Mouse (Mus musculus): ENCODE data around the gene Pde11a.

The Pde11a gene

DNA sequence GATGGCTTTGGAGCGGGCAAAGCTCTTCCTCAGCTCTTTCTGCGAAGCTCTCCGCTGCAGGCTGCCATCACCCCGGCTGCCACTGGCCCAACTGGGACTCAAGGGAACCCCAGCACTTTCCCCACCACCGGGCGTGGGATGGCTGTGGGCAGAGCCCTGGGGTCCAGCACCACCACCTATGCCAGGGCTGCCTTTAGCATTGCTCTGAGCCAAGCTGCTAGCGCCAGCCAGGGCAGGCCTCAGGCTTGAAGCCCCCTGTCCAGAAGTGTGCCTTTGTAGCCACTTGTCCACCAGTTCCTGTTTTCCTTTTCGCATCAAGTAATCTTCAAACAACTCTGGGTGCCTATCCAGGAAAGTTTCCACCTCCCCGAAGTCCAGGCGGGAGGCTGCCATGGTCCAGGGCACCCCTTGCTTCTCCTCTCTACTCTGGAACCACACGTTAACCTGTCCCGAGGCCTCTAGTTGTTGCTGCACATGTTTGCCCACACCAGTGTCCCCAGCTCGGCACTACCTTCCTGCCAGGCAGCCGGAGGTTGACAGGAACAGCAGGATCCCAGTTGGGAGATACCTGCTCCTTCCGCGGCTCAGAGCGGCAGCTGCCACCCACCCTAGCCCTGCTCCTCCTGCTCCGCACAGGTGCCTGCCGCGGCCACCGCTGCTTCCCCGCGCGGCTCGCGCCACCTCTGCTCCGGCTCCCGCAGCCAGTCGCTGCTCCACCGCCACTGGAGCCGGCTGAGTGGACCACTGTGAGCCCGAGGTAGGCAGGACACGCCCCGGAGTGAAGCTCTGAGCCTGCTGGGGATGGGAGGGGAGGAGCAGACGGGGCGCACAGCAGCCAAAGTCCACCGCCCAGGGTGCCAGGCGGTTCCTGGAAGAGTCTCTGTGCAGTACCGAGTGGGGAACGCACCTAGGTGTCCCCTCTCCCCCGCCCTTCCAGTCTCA, at the start of gene Pde11a:
Pde11a (minus strand) TSS at position 560 of the 942 bp plus-strand sequence.
- CTCF ChIA-PET, result no interaction called here

DNA sequence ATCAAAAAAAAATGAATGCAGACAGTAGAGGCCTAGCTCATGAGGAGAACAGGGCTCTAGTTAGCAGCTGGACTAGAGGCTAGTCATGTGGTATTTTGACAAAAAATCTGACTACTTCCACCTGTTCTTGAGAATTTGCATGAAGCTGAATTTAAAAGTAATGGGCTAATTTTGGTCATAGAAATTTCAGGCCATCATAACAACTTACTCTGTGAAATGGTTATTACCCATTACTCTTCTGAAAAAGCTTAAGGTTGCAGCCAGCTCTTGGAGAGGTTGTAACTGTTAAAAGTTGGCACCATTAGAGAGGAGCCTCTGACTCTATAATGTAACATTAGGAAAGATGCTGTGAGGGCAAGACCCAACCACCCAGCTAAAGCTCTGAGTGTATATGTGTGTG, 48.0 kb upstream of the Pde11a start:
- CTCF ChIA-PET, result interaction anchor here (0.7 kb wide), 1 partner anchor 1562 kb away, joined by 5 read pairs; no protein-coding TSS in a partner anchor

DNA sequence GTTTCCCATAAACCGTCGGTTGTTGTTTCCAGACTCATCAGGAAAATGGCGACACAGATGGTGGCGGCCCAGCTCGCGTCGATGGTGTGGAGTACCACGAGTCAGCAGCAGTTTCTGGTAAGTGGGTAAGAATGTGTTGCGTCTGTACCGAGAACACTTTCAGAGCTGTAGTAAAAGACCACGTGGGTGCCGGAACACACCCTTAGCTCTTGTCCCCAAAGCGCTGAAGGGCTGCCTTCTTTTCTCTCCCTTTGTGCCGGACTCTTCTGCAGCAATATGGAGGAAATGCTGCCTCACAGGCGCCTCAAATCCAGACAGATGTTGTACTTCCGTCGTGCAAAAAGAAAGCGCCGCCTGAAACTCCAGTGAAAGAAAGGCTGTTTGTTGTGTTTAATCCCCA, 40.1 kb upstream of the Pde11a start:
- CTCF ChIA-PET, result no interaction called here

- CTCF ChIA-PET, result no interaction called here
Measured at GRCm38 (mm10) chr2:76374544-76375206, 36.1 kb upstream of the Pde11a start.

DNA sequence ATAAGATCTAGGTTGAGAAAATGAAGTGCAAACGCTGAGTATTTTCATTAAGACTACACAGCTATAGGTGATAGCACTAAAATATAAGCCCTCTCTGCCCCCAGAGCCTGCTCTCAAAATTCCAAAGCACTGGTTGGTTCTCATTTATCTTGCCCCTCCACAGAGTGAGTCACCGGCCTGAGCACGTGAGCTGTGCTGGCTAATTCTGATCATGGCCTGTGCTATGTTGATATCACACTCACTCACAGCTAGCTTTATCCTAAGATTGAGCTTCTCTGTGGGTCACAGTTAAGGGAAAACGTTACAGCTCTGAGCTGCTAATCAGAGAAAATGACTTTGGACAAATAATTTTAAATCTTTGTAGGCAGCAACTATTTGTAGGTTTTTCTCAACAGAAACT, 33.7 kb upstream of the Pde11a start:
- CTCF ChIA-PET, result no interaction called here

DNA sequence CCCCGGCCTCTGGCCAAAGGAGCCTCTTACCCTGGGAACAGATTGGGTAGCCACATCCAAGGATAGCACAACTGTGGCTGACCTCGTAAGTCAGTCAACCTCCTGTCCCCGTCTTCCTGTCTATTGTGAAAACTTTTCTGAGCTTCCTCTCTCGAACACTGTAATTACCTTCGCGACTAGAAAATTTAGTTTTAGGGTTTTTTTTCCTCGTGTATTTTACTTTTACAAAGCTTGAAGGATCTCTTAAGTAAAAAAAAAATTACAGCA, 32.0 kb upstream of the Pde11a start:
- CTCF ChIA-PET, result interaction anchor here (0.8 kb wide), 1 partner anchor 34 kb away, joined by 10 read pairs; no protein-coding TSS in a partner anchor

GRCm38 (mm10) chr2:76369821-76370655, 31.5 kb upstream of the Pde11a start, which contains the start of gene Rbm45:
Gene Rbm45 (plus strand): TSS chr2:76369984.
- CTCF ChIA-PET, result interaction anchor here (0.8 kb wide), 1 partner anchor 35 kb away, joined by 10 read pairs; no protein-coding TSS in a partner anchor

DNA sequence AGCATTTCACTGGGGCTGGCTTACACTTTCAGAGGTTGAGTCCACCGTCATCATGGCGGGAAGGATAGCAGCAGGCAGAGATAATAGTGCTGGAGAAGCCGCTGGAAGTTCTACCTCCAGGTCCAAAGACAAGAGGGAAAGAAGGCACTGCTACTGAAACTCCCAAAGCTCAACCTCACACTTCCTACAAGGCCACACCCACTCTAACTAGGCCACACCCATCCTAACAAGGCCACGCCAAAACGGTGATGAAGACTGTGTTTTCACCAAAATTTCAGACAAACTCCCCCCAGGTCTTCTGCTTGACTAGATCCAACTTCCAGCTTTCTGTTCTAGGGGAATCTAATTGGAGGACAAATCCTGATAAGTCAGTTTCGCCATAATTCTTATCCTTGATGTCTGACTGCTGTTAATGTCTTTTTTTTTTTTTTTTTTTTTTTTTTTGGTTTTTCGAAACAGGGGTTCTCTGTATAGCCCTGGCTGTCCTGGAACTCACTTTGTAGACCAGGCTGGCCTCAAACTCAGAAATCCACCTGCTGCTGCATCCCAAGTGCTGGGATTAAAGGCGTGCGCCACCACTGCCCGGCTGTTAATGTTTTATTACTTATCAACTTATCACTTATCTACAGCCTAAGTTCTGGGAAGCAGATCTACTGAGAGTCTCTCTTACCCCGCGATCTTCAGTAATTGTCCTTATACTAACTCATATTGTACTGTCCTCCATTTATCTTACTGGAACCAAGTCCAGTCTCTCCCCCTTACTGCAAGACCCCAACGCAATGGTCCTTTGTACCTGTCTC, 30.5 kb upstream of the Pde11a start:
- CTCF ChIA-PET, result no interaction called here

GRCm38 (mm10) chr2:76367188-76367922, 28.8 kb upstream of the Pde11a start:
- CTCF ChIA-PET, result interaction anchor here (0.5 kb wide), 1 partner anchor 16 kb away, joined by 6 read pairs; no protein-coding TSS in a partner anchor

DNA sequence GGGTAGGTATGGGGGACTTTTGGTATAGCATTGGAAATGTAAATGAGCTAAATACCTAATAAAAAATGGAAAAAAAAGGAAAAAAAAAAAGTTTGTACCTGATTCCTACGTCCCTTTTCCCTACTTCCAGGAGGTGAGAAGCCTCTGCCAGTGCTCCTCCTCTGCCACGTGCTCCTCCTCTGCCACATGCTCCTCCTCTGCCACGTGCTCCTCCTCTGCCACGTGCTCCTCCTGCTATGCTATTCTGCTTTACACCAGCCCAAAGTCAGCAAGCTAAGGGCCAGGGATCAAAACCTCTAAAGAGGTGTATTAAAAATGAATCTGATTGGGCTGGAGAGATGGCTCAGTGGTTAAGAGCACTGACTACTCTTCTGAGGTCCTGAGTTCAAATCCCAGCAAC, 27.2 kb upstream of the Pde11a start:
- CTCF ChIA-PET, result interaction anchor here (0.7 kb wide), 2 partner anchors 143 to 258 kb away, joined by 4 to 5 read pairs; no protein-coding TSS in a partner anchor

DNA sequence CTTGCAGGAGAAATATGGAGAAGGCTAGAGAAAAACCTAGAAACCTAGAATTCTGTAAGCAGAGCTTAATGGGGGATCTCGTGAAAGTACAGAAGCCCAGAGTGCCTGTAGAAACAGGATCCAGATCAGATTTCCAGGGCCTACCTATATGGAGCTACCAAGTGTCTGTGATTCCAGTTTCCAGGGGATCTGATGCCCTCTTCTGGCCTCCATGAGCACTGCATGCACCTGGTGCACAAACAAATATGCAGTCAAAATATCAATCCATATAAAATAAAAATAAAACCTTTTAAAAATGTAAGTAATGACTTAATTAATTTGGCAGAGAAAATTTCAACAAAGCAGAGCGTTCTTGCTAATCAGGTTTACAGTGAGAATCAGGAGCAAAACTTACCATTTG, 23.5 kb upstream of the Pde11a start:
- CTCF ChIA-PET, result no interaction called here

DNA sequence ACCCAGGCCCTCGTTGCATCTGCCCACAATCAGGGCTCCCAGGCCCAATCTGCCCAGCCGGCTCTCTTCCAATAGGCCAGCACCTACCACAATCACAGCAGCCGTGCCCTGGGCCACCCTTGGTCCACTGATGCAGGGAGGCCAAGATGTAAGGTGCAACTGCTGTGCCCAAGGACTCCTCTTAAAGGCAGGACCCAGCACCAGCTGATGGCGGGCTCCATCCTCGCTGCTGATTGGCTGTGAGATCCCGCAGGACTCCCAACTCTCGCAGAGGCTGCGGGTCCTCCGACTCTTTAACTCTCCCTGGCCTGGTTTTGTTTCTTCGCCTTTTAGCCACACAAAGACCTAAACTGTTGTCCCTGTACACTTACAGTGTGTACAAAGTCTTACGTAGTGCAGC, 21.7 kb upstream of the Pde11a start, which contains the start of gene Cyct:
Cyct (minus strand) TSS at position 225 of the 400 bp plus-strand sequence.
- CTCF ChIA-PET, result no interaction called here

DNA sequence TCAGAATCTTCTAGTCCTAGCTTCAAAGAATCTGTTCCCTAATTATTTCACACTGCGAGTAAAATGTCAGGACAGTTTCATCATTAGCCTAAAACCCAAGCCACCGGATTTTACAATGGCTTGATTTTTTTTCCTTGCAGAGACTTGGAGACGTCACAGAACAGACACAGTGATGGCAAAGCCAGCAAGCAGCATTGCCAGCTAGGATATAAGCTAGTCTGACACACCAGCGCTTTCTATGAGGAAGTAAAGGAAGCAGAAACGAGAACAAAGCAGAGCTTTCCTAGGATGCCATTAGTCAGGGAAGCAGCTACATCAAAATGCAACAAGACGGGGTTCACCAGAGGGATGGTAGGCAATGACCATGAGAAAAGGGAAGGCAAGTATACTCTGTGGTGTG, 9.3 kb upstream of the Pde11a start:
- CTCF ChIA-PET, result no interaction called here

DNA sequence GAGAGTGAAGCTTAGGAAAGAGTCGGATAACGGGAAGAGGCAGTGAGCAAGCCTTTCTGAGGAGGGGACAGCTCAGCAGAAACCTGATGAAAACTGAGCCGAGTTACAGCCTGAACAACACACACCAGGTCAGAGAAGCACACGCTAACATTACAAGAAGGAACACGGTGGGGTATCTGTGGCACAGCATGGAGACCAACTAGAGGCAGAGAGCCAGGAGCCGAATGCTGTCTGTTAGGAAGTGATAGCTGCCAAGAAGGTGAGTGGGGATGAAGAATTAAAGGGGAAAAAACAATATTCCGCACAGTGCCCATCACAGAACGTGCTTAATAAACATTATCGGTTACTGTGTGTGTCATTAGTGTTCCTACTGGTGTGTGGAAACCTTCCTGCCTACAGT, 3.6 kb upstream of the Pde11a start:
- CTCF ChIA-PET, result interaction anchor here (0.6 kb wide), 1 partner anchor 55 kb away, joined by 3 read pairs; no protein-coding TSS in a partner anchor

DNA sequence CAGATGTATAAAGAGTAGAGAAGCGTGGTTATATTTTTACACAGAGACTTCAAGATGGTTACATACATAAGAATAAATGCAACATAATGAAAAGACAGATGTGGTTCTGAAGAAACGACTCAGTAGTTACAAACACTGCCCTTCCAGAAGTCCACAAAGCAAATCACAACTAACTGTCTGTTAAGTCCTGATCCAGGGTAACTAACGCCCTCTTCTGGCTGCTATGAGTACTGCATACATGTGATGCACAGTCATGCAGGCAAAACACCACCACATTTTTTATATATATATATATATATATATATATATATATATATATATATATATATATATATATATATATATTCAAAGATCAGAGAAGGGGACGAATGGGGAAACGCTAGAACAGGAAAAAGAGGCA, 4.0 kb downstream of the Pde11a start:
- CTCF ChIA-PET, result no interaction called here

DNA sequence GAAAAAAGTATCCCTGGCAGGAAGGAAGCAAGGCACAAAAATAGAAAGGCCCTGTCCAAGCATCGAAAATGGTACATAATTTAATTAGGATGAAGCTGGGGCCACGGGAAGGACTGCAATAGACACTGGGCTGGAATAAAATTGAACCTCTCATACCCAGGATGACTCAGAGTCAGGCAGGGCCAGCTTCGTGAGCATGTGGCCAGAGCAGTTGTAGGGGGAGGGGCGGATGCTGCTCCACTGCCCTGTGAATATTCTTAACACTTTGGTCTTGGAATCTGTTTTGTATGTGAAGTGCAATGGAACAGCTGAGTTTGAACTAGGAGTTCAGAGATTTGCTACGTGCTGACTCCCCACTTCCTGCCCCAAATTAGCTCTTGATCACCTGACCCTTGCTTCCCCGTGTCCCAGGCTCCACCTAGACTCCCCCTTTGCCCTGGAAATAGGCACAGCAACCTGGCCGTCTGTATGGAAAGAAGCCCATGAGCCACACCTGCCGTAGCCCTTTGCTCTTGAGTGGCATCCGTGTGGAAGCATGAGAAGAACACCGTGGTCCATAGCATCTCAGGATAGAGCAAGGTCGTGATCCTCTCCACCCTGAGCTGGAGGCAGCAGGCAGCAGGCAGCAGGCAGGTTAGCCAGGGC, 6.3 kb downstream of the Pde11a start:
- CTCF ChIA-PET, result no interaction called here

DNA sequence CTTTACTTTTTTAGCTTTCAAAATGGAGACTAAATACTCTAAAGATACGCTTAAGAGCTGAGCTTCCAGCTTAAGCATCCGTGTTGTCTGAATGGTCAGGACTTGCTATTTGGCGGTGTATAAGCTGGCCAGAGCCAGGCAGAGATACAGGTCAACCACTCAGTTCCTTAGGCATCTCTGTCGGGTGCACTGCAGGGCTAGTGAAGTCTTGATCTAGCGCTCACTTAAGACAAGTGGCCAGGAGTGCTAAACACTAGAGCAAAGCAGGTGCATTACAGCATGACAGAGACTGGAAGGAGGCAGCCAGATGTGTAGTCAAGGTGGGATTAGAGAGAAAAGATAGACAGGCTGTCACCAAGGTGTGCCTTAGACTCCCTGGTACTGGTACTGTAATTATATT, 8.5 kb downstream of the Pde11a start:
- CTCF ChIA-PET, result no interaction called here

- CTCF ChIA-PET, result no interaction called here
Measured at GRCm38 (mm10) chr2:76326161-76326560, 12.4 kb downstream of the Pde11a start.

GRCm38 (mm10) chr2:76324463-76324862, 14.1 kb downstream of the Pde11a start:
- CTCF ChIA-PET, result no interaction called here

Measured in spleen, embryonic (tissue).